Mouse (Mus musculus): ENCODE data around the gene Kng2.
"Not testable (repeated sequence)": the region's sequence is repeated elsewhere in the genome, so short reads cannot be mapped to it uniquely, and the experiment has no call there.

Gene Kng2

DNA sequence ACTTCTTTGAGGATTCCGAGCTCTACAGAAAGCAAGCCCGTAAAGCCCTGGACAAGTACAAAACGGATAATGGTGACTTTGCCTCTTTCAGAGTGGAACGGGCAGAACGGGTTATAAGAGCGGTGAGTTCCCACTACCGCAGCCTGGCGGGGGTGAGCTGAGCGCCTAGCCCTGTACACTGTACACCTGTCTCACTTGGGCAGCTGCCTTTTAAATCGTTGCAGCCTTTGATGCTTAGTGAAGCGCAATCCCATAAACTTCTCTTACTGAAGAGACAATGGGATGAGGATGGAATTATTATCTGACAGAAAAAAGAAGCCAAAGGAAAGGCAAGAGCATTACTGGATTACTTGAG, 73.2 kb downstream of the Kng2 start:
- no peak for DNase-seq (ENCODE audit: low spot score)

- no peak for DNase-seq (ENCODE audit: low spot score)
These were observed 73.7 kb downstream of the Kng2 start for GRCm38 (mm10) chr16:22955397-22956084.

DNA sequence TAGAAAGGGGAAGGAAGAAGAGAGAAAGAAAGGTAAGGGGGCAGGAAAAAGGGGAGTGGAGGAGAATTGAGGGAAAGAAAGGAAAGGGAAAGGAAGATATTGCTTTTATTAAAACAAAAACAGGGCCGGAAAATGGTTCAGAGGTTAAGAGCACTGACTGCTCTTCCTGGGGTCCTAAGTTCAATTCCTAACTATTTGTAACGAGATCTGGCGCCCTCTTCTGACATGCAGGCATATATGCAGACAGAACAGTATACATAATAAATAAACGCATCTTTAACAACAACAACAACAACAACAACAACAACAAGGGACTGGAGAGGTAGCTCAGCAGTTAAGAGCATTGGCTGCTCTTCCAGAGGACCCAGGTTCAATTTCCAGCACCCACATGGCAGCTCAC, 76.2 kb downstream of the Kng2 start:
- DNase-seq (ENCODE audit: low spot score) = no peak

- no peak for DNase-seq (ENCODE audit: low spot score)
These were observed 78.4 kb downstream of the Kng2 start, which contains the start of gene Hrg for GRCm38 (mm10) chr16:22950840-22951395. Gene Hrg, plus strand, starts transcription at chr16:22951072.

DNA sequence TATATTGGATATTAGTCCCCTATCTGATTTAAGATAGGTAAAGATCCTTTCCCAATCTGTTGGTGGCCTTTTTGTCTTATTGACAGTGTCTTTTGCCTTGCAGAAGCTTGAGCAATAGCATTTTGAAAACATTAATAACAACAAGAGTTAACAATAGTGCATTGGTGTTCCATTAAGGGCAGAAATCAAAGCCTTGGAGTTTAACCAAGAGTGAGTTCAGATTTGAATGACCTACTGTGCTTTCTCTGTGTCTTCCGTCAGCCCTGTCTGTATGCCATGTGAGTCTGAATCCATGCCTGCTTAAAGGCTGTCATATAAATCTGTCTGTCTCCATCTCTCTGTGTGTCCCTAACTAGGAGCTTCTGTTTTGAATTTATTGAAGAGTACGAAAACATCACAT, 81.9 kb downstream of the Kng2 start:
- DNase-seq (ENCODE audit: low spot score) = no peak

- not testable (repeated sequence) for DNase-seq (ENCODE audit: low spot score)
These were observed 87.3 kb downstream of the Kng2 start for GRCm38 (mm10) chr16:22941825-22942476.

- DNase-seq (ENCODE audit: low spot score) = no peak
These were observed 90.1 kb downstream of the Kng2 start for GRCm38 (mm10) chr16:22939120-22939695.

- DNase-seq (ENCODE audit: low spot score) = no peak
These were observed 90.7 kb downstream of the Kng2 start for GRCm38 (mm10) chr16:22938541-22938940.

- no peak for DNase-seq (ENCODE audit: low spot score)
These were observed 91.7 kb downstream of the Kng2 start for GRCm38 (mm10) chr16:22937631-22938030.

Data from layer of hippocampus, adult 9-10 months (tissue).